Mouse (Mus musculus): ENCODE measurements around the gene Gm20458.

The Gm20458 gene

DNA sequence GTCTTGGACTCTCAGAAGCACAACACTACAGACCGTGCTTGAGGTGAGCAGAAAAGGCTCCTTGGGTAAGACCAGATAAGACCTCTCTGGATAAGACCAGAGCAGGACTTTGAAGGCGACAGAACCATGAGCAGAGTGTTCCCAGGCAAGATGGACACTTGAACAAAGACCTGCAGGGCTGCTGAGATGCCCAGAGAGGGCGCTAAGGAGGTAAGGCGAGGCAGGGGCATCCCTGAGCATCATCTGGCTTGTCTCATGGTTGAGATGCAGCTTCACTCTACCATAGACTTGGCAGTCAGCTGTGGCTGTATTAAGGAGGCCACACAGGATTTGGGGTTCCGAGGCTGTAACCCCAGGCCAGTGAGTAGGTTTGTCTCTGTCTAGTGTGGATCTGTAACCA lies 38.5 kb downstream of the Gm20458 start:
- DNase-seq (ENCODE audit: low read depth, low spot score): no peak

- no peak for DNase-seq (ENCODE audit: low read depth, low spot score)
These were observed 39.7 kb downstream of the Gm20458 start for GRCm38 (mm10) chr2:164500511-164500910.

- DNase-seq (ENCODE audit: low read depth, low spot score): no peak
These were observed 44.2 kb downstream of the Gm20458 start for GRCm38 (mm10) chr2:164504919-164505318.

- no peak for DNase-seq (ENCODE audit: low read depth, low spot score)
These were observed 45.0 kb downstream of the Gm20458 start for GRCm38 (mm10) chr2:164505619-164506347.

DNA sequence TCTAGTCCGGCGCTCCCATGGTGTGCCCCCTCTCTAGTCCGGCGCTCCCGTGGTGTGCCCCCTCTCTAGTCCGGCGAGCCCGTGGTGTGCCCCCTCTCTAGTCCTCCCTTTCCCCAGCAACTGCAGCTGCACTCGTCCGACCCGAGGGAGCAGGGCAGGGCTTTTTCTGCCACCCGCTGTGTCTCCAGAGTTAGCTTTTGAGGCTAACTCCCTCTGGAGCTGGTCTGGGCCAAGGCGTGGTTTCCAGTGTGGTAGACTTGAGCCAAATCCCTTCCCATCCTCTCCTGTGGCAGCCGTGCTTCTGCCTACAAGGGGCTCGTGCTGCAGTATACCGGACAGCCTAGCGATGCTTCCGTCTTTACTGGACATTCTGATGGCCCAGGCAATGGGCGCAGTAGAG lies 47.0 kb downstream of the Gm20458 start:
- no peak for DNase-seq (ENCODE audit: low read depth, low spot score)

DNA sequence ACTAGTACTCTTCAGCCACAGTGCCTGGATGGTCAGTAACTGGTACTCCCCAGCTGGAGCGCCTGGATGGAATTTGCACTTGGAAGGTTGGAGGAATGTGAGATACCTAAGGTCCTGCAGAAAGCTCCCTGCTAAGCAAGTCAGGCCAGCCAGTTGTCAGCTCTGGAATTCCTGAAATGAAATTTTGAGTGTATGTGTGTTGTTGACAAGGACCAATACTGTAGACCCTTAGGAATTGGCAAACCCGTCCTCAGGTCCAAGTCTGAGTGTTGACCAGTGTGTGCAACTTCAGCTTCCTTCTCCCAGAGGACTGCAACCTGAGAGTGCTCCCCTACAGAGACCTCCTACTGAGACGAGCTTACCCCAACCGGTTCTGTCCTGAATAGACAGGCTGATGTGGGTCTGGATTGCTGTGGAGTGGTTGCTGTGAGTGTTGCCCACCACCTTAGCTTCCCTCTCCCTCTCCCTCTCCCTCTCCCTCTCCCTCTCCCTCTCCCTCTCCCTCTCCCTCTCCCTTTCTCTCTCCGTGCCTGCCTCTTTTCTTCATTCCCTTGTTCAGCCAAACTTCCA lies 49.9 kb downstream of the Gm20458 start:
- no peak for DNase-seq (ENCODE audit: low read depth, low spot score)

- DNase-seq (ENCODE audit: low read depth, low spot score): no peak
These were observed 51.5 kb downstream of the Gm20458 start for GRCm38 (mm10) chr2:164512121-164512909.

GRCm38 (mm10) chr2:164513389-164513788 lies 52.6 kb downstream of the Gm20458 start:
- no peak for DNase-seq (ENCODE audit: low read depth, low spot score)

DNA sequence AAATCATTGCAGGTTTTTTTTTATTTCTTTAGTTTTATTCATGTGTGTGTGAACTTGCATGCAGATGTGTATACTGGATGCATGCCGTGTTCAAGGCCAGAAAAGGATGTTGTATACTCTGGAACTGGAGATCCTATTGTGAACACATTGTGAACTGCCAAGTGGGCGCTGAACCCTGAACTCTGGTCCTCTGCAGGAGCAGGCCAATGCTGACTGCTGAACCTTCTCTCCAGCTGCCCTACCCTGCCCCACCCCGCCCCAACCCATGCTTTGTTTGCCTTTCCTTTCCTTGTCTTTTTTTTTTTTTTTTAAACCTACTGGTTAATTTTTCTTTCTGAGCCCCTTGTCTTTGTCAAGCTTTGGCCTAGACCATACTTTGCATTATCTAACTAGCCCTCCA lies 54.1 kb downstream of the Gm20458 start:
- no peak for DNase-seq (ENCODE audit: low read depth, low spot score)

- no peak for DNase-seq (ENCODE audit: low read depth, low spot score)
These were observed 55.1 kb downstream of the Gm20458 start for GRCm38 (mm10) chr2:164515897-164516296.

DNA sequence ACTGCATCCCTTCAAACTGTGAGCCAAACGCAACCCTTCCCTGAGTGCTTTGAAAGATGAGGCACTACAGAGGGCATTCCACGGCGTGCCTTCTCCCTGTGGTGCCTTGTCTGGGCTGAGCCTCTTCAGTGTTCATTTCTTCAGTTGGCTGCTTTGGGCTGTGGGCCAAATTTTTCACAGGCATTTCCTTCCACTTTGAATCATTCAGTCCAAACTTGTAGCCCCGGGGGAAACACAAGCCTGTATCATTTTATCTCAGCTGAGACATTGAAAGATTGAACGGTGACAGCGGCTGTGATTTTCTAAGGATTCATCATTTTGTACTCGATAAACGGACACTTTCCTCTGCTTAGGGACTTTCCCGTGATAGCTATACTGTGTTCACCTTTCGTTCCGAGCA lies 55.8 kb downstream of the Gm20458 start:
- DNase-seq (ENCODE audit: low read depth, low spot score): no peak

- peak; percentile 21 for DNase-seq (ENCODE audit: low read depth, low spot score)
These were observed 56.9 kb downstream of the Gm20458 start for GRCm38 (mm10) chr2:164517485-164518221.

DNA sequence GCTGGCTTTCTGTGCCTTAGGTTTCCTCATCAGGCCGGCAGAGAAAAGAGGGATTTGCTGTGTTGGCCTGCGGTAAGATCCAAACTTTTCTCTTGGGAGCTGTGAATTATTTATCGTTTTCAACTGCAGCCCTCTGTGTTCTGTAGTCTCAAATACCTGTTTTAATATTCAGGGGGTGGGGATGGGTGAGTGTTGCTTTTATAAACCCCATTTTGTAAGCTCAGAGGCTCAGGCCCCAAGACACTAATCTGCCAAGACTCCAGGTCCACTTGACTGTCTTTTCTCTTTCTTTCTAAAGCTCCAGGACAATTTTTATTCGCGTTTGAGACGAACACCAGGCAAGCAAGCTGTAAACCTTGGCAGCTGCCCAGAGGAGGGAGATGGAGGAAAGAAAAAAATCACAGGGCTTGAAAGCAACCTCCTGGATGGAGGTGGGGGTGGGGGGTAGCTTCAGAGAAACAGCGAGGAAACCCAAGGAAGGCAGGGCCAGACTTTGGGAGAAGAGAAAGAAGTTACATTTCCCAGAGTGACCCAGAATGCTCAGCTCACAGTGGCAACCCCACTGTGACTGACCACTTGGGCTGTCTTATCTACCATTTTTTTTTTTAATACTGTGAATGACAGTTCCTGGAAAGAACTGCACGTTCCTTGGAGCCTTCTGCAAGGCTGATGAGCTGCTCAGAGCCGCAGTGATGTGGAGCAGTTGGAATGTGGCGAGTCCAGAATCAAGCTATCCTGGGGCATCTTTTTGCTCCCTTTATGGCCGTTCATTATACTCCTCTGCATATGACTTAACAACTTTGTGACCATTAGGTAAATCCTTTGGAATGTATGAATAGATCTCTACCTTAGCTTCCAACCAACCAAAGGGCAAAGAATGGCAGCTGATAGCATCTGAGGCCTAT lies 57.8 kb downstream of the Gm20458 start:
- DNase-seq (ENCODE audit: low read depth, low spot score): no peak

DNA sequence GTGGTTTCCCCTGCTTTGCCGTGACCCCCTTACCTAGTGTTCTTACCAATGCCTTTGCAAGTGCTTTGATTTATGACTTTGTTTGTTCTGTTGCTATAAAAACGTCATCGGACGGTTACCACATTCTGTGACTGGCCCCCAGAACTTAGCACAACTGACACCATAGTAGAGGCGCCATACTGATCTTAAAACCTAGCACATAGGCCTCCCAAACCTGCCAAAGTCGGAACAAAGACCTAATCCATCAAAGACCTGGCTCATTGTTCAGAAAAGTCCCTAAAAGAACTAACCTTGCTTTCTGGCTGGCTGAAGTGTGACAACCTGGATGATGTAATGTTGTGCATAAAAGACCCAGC lies 58.4 kb downstream of the Gm20458 start:
- no peak for DNase-seq (ENCODE audit: low read depth, low spot score)

GRCm38 (mm10) chr2:164520782-164521181 lies 60.0 kb downstream of the Gm20458 start:
- DNase-seq (ENCODE audit: low read depth, low spot score): no peak

GRCm38 (mm10) chr2:164521841-164522240 lies 61.1 kb downstream of the Gm20458 start:
- no peak for DNase-seq (ENCODE audit: low read depth, low spot score)

DNA sequence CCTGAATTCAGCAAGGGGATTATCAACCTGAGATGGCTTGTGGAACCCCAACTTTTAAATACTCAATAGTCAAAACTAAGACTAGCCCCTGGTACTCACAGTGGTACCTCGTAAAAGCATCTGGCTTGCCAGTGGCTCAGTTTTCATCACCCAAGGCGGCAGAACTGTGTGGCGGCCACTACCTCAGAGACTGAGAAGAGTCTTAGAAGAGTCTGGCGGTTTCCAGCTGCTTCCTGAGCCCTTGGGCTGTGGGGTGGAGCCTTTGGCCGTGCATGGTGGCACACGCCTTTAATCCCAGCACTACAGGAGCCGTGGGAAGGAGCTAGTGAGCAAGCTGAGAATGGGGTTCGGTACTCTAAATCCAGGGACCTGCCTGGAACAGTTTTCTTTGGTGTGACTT lies 61.5 kb downstream of the Gm20458 start:
- no peak for DNase-seq (ENCODE audit: low read depth, low spot score)

DNA sequence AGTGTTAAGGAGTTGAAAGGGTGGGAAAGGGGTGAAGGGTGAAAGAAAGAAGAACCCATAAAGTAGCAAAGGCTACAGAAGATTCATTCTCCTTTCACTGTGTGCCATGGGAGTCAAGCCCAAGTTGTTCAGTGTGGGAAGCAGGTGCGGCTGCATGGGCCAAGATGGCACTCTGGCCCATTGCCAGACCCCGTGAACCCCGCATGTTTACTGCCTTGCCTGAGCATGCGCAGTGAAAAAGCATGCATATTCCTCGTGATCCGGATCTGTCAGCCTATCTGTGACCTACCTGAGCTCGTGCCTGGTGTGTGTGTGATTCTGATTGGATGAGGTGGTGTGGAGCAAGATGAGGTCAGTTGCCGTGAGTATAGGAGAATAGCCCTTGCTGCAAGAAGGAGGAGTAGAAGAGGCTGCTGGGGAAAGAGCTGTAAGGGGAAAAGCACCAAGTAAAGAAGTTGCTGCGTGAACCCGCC lies 62.6 kb downstream of the Gm20458 start:
- DNase-seq (ENCODE audit: low read depth, low spot score): no peak

DNA sequence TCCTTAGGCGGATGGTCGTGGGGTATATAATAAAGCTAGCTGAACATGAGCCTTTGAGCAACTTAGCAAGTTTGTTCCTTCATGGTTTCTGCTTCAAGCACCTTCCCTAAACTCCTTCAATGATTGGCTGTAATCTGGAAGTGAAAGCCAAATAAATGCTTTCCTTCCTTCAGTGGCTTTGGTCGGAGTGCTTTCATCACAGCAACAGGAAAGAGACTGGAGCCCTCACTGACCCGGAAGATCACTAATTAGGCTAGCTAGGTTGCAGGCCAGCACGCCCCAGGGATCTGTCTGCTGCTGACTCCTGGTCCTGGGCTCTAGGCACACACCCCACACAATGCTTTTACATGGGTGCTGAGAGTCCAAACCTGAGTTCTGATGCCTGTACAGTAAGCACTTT lies 67.8 kb downstream of the Gm20458 start:
- DNase-seq (ENCODE audit: low read depth, low spot score): no peak

GRCm38 (mm10) chr2:164531169-164531568 lies 70.4 kb downstream of the Gm20458 start:
- DNase-seq (ENCODE audit: low read depth, low spot score): peak; percentile 30

DNA sequence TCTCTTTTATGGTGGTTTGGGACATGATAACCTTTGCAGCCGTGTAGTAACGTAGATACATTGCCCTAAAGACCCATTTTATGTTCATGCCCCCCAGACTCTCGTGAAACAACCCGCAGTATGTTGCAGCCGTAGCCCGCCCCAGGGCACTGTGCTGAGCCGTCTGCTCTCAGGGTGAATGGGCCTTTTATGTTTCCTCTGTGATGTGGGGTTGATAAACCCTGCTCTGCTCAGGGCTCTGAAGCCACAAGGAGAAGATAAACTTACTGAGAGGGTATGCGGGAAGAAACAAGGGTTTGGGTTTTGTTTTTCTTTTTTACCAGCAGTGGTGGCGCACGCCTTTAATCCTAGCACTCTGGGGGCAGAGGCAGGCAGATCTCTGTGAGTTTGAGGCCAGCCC lies 73.5 kb downstream of the Gm20458 start:
- no peak for DNase-seq (ENCODE audit: low read depth, low spot score)

Measured in c-Kit-negative CD71-positive TER-119-positive erythroid progenitor cells, embryonic 14.5 days (primary cell).